Mouse (Mus musculus) liver, embryonic 16.5 days (tissue): ENCODE results near the gene Gm20517. TPM values are rescaled to one million over a fixed set of nuclear protein-coding genes. Genes with fewer than 3 reads are reported as not detected.

Experiments used
- ATAC-seq: fragments of 200-750 bp; cut with Nextera tagmentation; 2 replicates; pipeline ENCODE4 v1.8.0; 2017; ENCODE audit warnings: low read depth, mild to moderate bottlenecking, moderate number of reproducible peaks, moderate library complexity
- H3K27ac ChIP-seq: fragments of 300-500 bp; sonication (generic); 2 replicates; pipeline ENCODE4 v1.5.1; 2014; ENCODE audit warnings: mild to moderate bottlenecking, low read length
- H3K27me3 ChIP-seq: fragments of 300-500 bp; sonication (generic); 2 replicates; pipeline ENCODE4 v1.6.1; 2014; ENCODE audit warnings: low read depth, low read length, mixed read lengths; ENCODE audit not compliant: control insufficient read depth, insufficient read depth
- H3K36me3 ChIP-seq: fragments of 300-500 bp; sonication (generic); 2 replicates; pipeline ENCODE4 v1.6.1; 2014; ENCODE audit warnings: mild to moderate bottlenecking; ENCODE audit not compliant: control insufficient read depth, insufficient read depth
- H3K4me1 ChIP-seq: fragments of 300-500 bp; sonication (generic); 2 replicates; pipeline ENCODE4 v1.6.1; 2014; ENCODE audit warnings: low read depth, low read length, mixed read lengths; ENCODE audit not compliant: control insufficient read depth
- H3K4me2 ChIP-seq: fragments of 300-500 bp; sonication (generic); 2 replicates; pipeline ENCODE4 v1.6.1; 2014; ENCODE audit warnings: low read depth, low read length, mixed read lengths
- H3K4me3 ChIP-seq: fragments of 300-500 bp; sonication (generic); 2 replicates; pipeline ENCODE4 v1.5.1; 2014; ENCODE audit warnings: low read depth, mild to moderate bottlenecking, low read length
- H3K9ac ChIP-seq: fragments of 300-500 bp; sonication (generic); 2 replicates; pipeline ENCODE4 v1.6.1; 2014; ENCODE audit warnings: low read depth, low read length
- H3K9me3 ChIP-seq: fragments of 300-500 bp; sonication (generic); replicated peaks from 2 replicates; pipeline ENCODE4 v1.6.1; 2016; ENCODE audit warnings: low read length; ENCODE audit not compliant: control insufficient read depth
- WGBS: fragments of 180-500 bp; shearing (Covaris S2); extraction: QIAGEN DNeasy Blood & Tissue Kit; methylation state at CpG from one replicate; pipeline ENCODE4 v1.1.7; 2014; ENCODE audit not compliant: insufficient replicate concordance; 5-methylcytosine and 5-hydroxymethylcytosine counted together
- polyA plus RNA-seq: library from polyadenylated mRNA; unstranded; fragments of >200 nt; fragmentation: Nextera tagmentation; extraction: Ambion mirVana; gene quantifications from 2 replicates; pipeline ENCODE4 v1.2.1, GENCODE M21; 2015

Gene Gm20517
- 0.97 and 1.1 TPM in 2 replicates for polyA plus RNA-seq

- no peaks in the 10 kb centered on the region for H3K27me3 ChIP-seq
- peaks cover 47% of the 10 kb centered on the region for H3K4me1 ChIP-seq
- WGBS: under 1% methylated on average over 59 of the region's 59 CpGs
Measured at GRCm38 (mm10) chr17:47610849-47611660, at the start of gene Gm20517, which contains the start of the genes Bysl and Med20. Gene Gm20517 (plus strand): TSS chr17:47611589. Gene Bysl (minus strand): TSS chr17:47611492. Gene Med20 (plus strand): TSS chr17:47611582.

GRCm38 (mm10) chr17:47562875-47563274, 48.5 kb upstream of the Gm20517 start:
- Histone ChIP-seq H3K9ac (no peak overlapping the region), H3K27me3 (no peaks in the 10 kb centered on the region), H3K4me3 (no peak overlapping the region), H3K27ac (no peak overlapping the region), H3K4me1 (peaks cover 23% of the 10 kb centered on the region), H3K36me3 (no peaks in the 10 kb centered on the region), H3K9me3 (no peaks in the 10 kb centered on the region), H3K4me2 (no peak overlapping the region)
- WGBS: 72% methylated on average over 6 of the region's 6 CpGs
- ATAC-seq: no peak

More at GRCm38 (mm10) chr17:47610849-47611660, at the start of gene Gm20517, which contains the start of the genes Bysl and Med20:
- Histone ChIP-seq H3K9me3 (no peaks in the 10 kb centered on the region), H3K36me3 (peaks cover 28% of the 10 kb centered on the region), H3K27ac (peak within 1 kb of the TSS; percentile 91), H3K4me3 (peak within 1 kb of the TSS; percentile 93), H3K4me2 (peak within 1 kb of the TSS; percentile 88), H3K9ac (peak within 1 kb of the TSS; percentile 91)
- peak; percentile 92 for ATAC-seq

DNA sequence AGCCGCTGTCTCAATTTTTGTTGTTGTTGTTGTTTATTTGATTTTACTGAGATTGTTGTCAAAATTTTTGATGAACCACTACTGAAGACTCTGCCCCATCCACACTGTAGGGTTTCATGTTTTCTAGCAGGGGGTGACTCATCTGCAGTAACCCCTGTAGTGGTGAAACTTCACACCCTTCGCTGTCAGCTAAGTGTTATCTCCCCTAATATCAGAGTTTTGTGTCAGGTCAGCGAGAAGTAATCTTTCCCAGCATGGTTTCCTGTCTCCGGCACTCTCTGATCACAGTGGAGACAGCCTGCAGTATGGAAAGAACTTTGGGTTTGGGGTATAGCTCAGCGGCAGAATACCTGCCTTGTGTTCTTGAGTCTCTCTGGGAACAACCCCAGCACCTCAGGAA, 46.8 kb upstream of the Gm20517 start:
- Histone ChIP-seq H3K9ac (no peak overlapping the region), H3K36me3 (no peaks in the 10 kb centered on the region), H3K27ac (peak overlapping the region; percentile 56), H3K4me1 (peaks cover 38% of the 10 kb centered on the region), H3K4me2 (no peak overlapping the region), H3K27me3 (no peaks in the 10 kb centered on the region), H3K4me3 (no peak overlapping the region), H3K9me3 (no peaks in the 10 kb centered on the region)
- ATAC-seq: no peak
- 32% methylated on average over 5 of the region's 5 CpGs for WGBS

GRCm38 (mm10) chr17:47566133-47566532, 45.3 kb upstream of the Gm20517 start:
- no peaks in the 10 kb centered on the region for H3K36me3 ChIP-seq
- H3K9me3 ChIP-seq: no peaks in the 10 kb centered on the region
- H3K9ac ChIP-seq: no peak overlapping the region
- ATAC-seq: no peak
- 50% methylated on average over 2 of the region's 2 CpGs for WGBS
- no peak overlapping the region for H3K4me2 ChIP-seq
- peak overlapping the region; percentile 26; the same call in 1 of the 2 replicates for H3K27ac ChIP-seq
- no peaks in the 10 kb centered on the region for H3K27me3 ChIP-seq
- peaks cover 37% of the 10 kb centered on the region for H3K4me1 ChIP-seq
- H3K4me3 ChIP-seq: no peak overlapping the region

DNA sequence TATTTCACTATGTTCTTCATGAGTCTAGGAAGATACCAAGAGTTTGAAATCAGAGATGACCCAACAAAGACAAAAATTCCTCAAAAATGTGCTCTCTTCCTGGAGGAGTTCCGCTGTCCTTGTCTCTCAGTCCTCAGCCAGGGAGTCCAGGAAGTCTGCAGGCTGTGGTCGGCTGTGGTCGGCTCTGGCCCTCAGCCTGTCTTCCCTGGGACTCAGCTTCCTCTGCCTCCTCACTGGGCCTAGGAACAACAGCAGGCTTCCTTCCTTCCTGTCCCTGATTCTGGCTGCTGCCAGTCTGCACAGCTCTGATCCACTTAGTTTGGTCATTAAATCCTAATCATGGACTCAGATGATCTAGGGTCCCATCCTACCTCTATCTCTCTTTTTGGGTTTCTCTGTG, 44.1 kb upstream of the Gm20517 start:
- Histone ChIP-seq H3K4me3 (no peak overlapping the region), H3K9me3 (no peaks in the 10 kb centered on the region), H3K36me3 (no peaks in the 10 kb centered on the region), H3K27me3 (no peaks in the 10 kb centered on the region), H3K9ac (peak overlapping the region; percentile 23; the same call in 1 of the 2 replicates), H3K27ac (peak overlapping the region; percentile 91), H3K4me2 (no peak overlapping the region), H3K4me1 (peaks cover 37% of the 10 kb centered on the region)
- 38% methylated on average over 3 of the region's 3 CpGs for WGBS
- peak; percentile 22; the same call in 1 of the 2 replicates for ATAC-seq

DNA sequence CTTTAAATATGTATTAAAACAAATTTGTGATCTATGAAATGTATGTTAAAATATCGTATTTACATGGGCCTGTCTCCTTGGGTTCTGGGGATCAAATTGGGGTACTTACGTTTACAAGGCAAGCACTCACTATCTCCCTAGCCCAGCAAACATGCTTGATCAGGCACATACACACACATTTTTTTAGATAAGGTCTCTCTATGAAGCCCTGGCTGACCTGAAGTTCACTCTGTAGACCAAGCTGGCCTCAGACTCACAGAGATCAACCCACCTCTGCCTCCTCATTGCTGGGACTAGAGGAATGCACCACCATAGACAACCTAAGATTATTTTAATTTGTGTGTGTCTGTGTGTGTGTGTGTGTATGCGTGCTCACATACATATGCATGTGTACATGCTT, 43.0 kb upstream of the Gm20517 start:
- Histone ChIP-seq H3K27ac (peak overlapping the region; percentile 91), H3K4me1 (peaks cover 37% of the 10 kb centered on the region), H3K27me3 (no peaks in the 10 kb centered on the region), H3K4me2 (peak overlapping the region; percentile 55), H3K4me3 (no peak overlapping the region), H3K9ac (peak overlapping the region; percentile 55), H3K9me3 (no peaks in the 10 kb centered on the region), H3K36me3 (no peaks in the 10 kb centered on the region)
- WGBS: 31% methylated on average over 3 of the region's 3 CpGs
- ATAC-seq: peak; percentile 96

DNA sequence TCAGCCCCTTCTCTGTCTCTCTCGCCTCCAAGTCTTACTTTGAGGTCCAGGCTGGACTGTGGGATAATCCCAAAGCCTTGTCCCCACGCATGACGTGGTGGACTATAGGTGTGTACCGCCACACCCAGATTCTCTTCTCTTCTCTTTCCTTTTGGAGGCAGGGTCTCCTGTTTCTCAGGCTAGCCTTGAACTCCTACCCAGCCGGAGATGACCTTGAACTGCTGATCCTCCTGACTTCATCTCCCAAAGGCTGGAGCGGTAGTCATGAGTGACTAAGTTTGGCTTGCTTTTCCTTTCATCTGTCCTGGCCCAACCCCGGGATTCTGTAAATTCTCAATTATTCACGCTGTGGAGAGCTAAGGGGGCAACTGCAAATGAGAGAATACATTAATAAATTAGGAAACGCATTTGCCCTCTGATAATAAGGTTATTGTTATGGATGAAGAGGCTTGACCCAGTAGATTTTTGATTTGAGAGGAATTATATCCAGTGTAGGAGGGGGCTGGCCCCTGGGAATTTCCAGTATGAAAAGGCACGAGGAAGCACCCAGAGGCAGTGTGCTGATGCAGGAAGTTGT, 42.4 kb upstream of the Gm20517 start:
- peak overlapping the region; percentile 91 for H3K27ac ChIP-seq
- H3K9me3 ChIP-seq: no peaks in the 10 kb centered on the region
- H3K4me1 ChIP-seq: peaks cover 37% of the 10 kb centered on the region
- no peaks in the 10 kb centered on the region for H3K36me3 ChIP-seq
- H3K4me2 ChIP-seq: peak overlapping the region; percentile 55
- H3K4me3 ChIP-seq: no peak overlapping the region
- ATAC-seq: no peak
- peak overlapping the region; percentile 55 for H3K9ac ChIP-seq
- no peaks in the 10 kb centered on the region for H3K27me3 ChIP-seq
- 79% methylated on average over 10 of the region's 10 CpGs for WGBS

GRCm38 (mm10) chr17:47571621-47572020, 39.8 kb upstream of the Gm20517 start:
- WGBS: 68% methylated on average over 7 of the region's 7 CpGs
- Histone ChIP-seq H3K27ac (no peak overlapping the region), H3K4me1 (peaks cover 28% of the 10 kb centered on the region), H3K9ac (no peak overlapping the region), H3K4me2 (no peak overlapping the region), H3K36me3 (no peaks in the 10 kb centered on the region), H3K4me3 (no peak overlapping the region), H3K9me3 (no peaks in the 10 kb centered on the region), H3K27me3 (no peaks in the 10 kb centered on the region)
- no peak for ATAC-seq

DNA sequence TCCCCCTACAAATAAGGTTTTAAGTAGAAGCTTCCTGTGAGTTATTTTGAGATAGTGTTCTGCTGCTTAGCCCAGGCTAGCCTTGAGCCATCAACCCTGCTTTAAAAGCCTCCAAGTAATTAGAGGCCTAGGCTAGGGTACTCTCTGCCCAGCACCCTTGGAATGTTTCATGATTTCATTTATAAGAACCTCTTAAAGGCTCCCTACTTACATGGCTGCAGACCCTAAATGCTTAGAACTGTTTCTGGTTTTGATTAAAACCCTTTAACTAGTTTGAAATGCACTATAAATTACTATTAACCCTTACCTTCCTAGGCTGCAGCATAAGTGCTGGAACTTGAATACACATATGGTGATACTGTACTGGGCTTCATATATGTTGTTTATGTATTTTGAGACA, 39.0 kb upstream of the Gm20517 start:
- peaks cover 20% of the 10 kb centered on the region for H3K4me1 ChIP-seq
- H3K4me3 ChIP-seq: no peak overlapping the region
- H3K36me3 ChIP-seq: no peaks in the 10 kb centered on the region
- H3K4me2 ChIP-seq: no peak overlapping the region
- no peak for ATAC-seq
- H3K9me3 ChIP-seq: no peaks in the 10 kb centered on the region
- no peaks in the 10 kb centered on the region for H3K27me3 ChIP-seq
- no peak overlapping the region for H3K9ac ChIP-seq
- no peak overlapping the region for H3K27ac ChIP-seq
